Mouse (Mus musculus): ENCODE data around the gene Mettl27.

DNA sequence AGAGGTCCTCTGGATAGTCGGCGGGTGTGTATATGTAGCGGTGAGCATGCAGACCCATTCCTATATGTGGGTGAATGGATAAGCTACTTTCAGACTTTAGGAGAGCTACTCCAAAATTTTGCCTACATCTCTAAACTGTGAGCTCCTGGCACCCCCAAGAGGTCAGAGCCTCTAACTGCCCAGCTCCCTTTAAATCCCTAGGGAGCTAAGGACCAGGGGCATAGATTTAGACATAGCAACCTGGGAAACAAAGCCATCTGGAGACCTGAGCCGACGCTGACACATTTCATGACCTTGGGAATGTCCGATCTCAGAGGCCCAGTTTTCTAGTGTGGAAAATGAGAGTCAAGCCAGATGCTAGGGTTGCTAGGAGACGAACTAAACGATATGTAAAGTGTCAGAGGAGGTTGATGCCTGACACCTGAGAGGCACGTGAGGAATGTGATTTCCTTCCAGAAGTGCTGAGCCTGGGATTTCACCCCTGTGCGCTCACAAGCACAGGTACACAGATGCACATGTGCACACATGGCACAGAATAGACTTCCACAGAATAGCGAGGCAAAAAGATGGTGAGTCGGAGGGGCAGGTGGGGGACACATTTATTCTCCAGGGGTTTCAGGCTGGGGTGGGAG, 31.0 kb upstream of the Mettl27 start:
- no peak for TF ChIP-seq CTCF (IDR thresholded peaks at IDR 0.05; ENCODE audit: borderline replicate concordance, insufficient read depth, low read length)
- TF ChIP-seq POLR2A (IDR thresholded peaks at IDR 0.05; ENCODE audit: low read depth, low read length): no peak

Data from embryonic fibroblast, embryonic 13.5 days (primary cell).